Mouse (Mus musculus) heart, adult 9 months (tissue): Measurements from ENCODE around the gene Bpifa1.
A peak's percentile ranks its signal among the peaks of the same experiment; 100 is the strongest.
"Not testable (repeated sequence)": the region's sequence is repeated elsewhere in the genome, so short reads cannot be mapped to it uniquely, and the experiment has no call there.

Experiments
- DNase-seq, 2 experiments: peaks; one replicate each; pipeline ENCODE4 v3.0.0; 2022; ENCODE audit warnings: low spot score in 2 of 2

Gene Bpifa1

GRCm38 (mm10) chr2:154142580-154142979 is at the start of gene Bpifa1:
Gene Bpifa1 (plus strand): TSS chr2:154142880.
- no peak for DNase-seq

DNA sequence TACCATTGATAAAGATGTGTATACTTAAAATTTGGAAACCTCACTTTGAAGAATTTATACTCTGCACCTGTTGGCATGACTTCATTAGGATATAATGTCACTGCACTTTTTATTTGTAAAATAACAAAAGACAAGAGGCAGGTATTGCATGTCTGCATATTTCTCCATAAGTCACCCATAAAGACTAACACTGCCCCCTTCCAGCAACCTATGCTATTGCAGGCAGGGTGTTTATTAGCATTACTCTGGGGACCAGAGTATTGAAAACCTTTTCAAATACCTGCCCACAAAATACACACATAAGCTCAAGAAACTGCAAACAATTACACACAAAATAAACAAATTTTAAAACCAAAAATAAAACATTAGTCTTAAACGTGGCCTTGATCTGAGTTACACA is 44.9 kb upstream of the Bpifa1 start:
- no peak for DNase-seq

DNA sequence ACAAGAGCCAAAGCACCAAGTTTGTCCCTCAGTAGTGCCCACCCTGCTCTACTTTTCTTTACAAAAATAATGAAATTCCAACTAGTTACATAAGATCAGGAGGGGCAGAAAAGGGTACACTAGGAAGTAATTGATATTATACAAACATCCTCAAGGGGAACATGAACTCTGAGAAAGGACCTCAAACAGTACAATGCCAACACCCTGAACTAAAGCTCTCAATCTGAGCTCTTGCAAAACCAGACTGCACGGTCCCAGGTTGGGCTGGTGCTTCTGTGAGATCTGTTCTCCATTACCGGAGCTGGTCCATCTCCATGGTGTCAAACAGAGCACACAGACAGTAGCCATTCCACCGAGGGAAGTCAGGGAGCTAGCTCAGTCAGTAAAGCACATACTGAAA is 25.3 kb upstream of the Bpifa1 start:
- no peak for DNase-seq

GRCm38 (mm10) chr2:154130120-154130519 is 12.6 kb upstream of the Bpifa1 start, which contains the start of gene Bpifa3:
Gene Bpifa3 (plus strand): TSS chr2:154130336.
- DNase-seq = no peak

DNA sequence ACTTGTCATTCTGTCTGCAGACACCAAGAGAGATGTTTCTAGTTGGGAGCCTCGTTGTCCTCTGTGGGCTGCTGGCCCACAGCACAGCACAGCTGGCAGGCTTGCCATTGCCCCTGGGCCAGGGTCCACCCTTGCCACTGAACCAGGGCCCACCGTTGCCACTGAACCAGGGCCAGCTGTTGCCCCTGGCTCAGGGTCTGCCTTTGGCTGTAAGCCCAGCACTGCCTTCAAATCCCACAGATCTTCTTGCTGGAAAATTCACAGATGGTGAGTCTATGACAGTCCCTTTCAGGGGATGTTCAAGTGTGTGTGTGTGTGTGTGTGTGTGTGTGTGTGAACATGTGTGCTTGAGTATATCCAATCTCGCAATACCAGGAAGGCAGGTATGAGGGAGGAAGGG is 1.1 kb downstream of the Bpifa1 start:
- no peak for DNase-seq

DNA sequence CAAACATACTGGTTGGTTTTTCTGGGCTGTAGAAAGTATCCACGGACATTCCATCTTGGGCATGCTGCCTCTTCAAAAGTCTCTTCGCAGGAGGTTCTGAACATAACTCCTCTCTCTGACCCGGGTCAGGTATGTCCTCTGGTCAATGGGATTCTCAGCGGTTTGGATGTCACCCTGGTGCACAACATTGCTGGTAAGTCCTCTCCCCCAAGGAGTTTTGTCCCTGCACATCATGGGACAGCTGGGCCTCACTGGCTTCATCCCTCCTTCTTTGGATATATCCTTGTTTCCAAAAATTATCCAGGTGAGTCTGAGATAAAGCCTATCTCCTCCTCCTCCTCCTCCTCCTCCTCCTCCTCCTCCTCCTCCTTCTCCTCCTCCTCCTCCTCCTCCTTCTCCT is 4.8 kb downstream of the Bpifa1 start:
- DNase-seq = no peak

GRCm38 (mm10) chr2:154158433-154158832 is 15.8 kb downstream of the Bpifa1 start:
- no peak for DNase-seq

- no peak for DNase-seq
These were observed 19.6 kb downstream of the Bpifa1 start, which contains the start of gene Bpifa5 for GRCm38 (mm10) chr2:154162307-154162706. Gene Bpifa5 (plus strand): TSS chr2:154162607.

GRCm38 (mm10) chr2:154163306-154163705 is 20.6 kb downstream of the Bpifa1 start:
- DNase-seq = no peak

GRCm38 (mm10) chr2:154169172-154169571 is 26.5 kb downstream of the Bpifa1 start:
- no peak for DNase-seq

GRCm38 (mm10) chr2:154171621-154172020 is 28.9 kb downstream of the Bpifa1 start:
- no peak for DNase-seq

DNA sequence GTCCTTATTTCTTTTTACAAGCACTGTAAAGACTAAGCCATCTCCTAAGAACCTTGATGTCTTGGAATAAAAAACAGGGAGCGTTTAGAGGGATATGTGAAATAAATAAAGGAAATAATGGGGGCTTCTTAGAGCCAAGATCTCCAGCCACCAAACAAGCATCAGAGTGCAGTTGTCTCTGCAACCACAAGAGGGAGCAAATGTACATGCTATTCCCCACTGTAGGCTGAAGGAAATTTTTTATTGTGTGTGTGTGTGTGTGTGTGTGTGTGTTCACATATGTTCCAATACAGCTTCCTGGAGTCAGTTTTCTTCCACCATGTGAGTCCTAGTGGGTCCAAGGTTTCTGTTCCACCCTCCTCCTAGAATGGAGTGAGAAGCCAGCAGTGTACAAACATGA is 30.6 kb downstream of the Bpifa1 start:
- DNase-seq = peak in 1 of 2 experiments; percentile 12

DNA sequence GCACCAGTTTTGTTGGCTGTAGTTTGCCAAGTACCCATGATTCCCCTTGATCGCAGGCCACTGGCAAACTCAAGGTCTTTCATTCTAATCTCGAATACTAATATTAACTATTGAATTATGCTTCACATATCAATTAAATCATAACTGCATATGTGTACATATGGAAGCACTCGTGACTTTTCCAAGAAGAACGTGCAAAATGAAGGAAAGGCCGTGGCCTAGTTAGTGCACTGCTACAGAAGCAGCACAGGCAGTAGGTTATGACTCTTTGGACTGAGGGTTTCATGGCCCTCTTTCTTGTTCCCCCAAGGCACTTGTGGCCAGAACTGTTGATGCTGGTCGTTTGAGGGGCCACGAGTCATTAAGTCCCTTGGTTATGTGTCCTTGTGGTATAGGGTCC is 39.2 kb downstream of the Bpifa1 start:
- not testable (repeated sequence) for DNase-seq

DNA sequence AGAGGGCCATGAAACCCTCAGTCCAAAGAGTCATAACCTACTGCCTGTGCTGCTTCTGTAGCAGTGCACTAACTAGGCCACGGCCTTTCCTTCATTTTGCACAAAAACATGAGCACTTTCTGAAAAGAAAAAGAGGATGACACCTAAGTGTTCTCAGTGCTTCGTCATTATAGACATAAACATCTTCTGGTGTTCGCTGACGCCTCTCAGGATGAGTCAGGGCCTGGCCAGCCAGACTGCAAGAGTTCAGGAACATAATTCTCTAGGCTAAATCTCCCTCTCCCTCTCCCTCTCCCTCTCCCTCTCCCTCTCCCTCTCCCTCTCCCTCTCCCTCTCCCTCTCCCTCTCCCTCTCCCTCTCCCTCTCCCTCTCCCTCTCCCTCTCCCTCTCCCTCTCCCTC is 40.4 kb downstream of the Bpifa1 start:
- DNase-seq = not testable (repeated sequence)

GRCm38 (mm10) chr2:154185319-154185718 is 42.6 kb downstream of the Bpifa1 start:
- DNase-seq = no peak

DNA sequence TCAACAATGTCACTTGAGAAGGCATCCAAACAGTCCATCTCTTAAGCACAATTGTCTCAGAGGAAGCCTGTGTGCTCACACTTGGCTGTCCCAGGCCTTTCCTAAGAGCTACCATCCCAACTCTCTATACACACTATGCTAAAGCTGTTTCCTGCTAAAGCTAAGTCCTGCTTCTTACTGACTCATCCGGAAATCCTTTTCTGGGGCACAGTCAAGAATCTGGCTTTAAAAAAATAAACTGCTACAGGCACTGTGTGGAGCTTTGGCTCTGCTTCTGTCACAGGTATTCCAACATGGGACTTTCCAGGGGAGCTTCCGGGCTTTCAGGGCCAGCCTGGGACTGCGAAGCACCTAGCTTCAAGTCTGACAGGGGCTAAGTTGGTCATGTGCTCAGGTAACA is 43.1 kb downstream of the Bpifa1 start:
- no peak for DNase-seq

DNA sequence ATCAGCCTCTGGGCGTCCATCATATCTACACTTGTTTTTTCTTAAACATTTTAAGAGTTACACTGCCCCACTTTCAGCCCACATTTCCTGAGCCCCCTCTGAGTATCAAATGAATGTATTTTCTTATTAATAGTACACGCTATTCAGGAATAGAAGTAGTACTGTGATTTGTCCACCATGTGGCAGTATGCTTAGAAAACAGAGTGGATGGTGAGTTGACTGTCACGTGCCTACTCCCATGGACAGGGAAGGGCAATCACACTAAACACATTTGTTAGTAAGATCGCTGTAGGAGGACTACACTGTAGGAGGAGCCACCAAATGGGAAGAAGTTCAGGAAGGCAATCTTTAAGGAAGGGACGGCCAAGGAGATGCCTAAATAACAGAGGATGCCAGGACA is 44.8 kb downstream of the Bpifa1 start:
- DNase-seq = no peak

- no peak for DNase-seq
These were observed 47.3 kb downstream of the Bpifa1 start for GRCm38 (mm10) chr2:154189877-154190434.

DNA sequence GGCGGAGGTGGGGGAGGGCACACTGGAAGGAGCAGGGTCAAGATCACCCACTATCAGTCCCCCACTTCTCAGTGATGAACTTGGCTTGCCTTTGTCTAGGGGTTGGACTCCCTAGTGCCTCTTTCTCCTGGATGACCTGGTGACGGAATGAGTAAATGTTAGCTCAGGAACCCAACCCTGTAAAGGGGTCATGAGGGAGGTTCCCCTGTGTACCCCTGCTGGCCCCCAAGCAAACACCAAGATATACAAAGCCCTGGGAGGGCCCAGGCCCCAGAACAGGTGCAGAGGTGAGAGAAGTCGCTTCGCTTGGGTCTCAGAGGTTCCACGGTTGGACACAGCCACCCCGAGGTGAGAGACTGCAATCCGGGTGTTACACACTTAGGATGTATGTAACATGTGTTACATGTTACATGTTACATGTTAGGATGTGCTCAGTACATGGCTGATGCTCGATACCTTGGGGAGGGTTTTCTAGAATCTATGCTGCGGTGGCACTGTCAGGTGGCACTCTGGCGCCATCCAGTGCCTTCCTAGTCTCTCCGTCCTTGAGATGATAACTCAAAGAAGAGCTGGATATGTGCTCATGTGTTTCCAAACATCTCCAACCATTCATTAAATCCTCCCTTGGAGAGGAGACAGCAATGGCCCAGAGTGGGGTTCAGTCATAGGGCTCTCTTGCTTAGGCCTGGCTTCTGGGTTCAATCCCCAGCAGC is 48.0 kb downstream of the Bpifa1 start, which contains the start of gene Bpifb1:
Gene Bpifb1, plus strand, starts transcription at position 273 of the 713 bp plus-strand sequence.
- DNase-seq = no peak

DNA sequence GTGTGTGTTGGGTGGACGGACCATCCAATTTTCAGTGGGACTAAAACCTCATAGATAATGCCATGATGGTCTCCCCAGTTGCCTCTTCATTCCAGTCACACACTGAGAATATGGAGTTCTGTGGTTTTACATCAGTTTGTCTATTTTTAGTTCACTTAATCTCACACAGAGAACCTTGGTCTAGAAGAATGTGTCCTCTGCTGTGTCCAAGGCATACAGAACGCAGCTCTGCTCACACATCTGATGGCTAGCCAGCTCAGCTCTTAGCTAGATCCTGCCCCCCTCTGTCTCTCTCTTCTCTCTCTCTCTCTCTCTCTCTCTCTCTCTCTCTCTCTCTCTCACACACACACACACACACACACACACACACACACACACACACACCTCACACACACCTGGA is 49.5 kb downstream of the Bpifa1 start:
- DNase-seq = peak in 1 of 2 experiments; percentile 11

GRCm38 (mm10) chr2:154193071-154193470 is 50.4 kb downstream of the Bpifa1 start:
- DNase-seq = no peak

GRCm38 (mm10) chr2:154193994-154194504 is 51.4 kb downstream of the Bpifa1 start:
- no peak for DNase-seq

GRCm38 (mm10) chr2:154197036-154197435 is 54.4 kb downstream of the Bpifa1 start:
- DNase-seq = no peak
